Mouse (Mus musculus): ENCODE measurements around the gene Lgals4.

GRCm38 (mm10) chr7:28824941-28825685, 8.5 kb upstream of the Lgals4 start, which contains the start of gene Ech1:
- peak; percentile 78; the same call in 1 of the 2 replicates for TF ChIP-seq POLR2A (IDR thresholded peaks at IDR 0.05; ENCODE audit: extremely low read depth, insufficient read depth, low read length)
- no peak for TF ChIP-seq CTCF (IDR thresholded peaks at IDR 0.05; ENCODE audit: low read depth, low read length)

Measured in liver, adult 2 months (tissue).